Comparison of ENCODE assay signal across 24 mouse cellular contexts in the genomic region with DNA sequence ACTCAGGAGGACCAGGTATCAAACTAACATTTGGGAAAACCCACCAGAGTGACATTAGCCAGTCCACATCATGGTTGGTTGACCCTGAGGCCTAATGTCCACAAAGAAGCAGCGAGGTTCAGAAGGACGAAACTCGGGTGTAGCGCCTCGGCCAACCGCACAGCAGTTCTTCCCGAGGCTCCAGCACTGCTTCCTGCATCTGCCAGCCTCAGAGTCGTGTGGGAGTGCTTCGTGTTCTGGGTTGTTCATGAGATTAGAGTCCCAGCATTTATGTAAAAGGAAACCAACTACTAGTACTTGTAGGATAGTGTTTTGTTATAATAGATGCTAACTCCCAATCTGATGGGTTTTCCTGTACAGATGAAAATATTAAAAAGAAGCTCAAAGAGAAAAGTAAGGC. TPM values are rescaled to one million over a fixed set of nuclear protein-coding genes. Genes with fewer than 3 reads are reported as not detected.
A peak's percentile ranks its signal among the peaks of the same experiment; 100 is the strongest.
DNase-seq lines count a peak whose midpoint lies in the region; ATAC-seq and TF ChIP-seq lines count a peak whose summit lies in the region.
"Had no signal": no experiment of that assay in that cellular context is flagged by ENCODE, and none has a peak within 500 bp of the region (broad histone marks: within the 10 kb centered on the region; RNA-seq: fewer than 3 reads in every experiment).

No protein-coding gene starts in this region.

- no peaks in the 10 kb centered on the region for H3K36me3 ChIP-seq in midbrain, embryonic 11.5 days (ENCODE audit: control insufficient read depth, insufficient read depth, low read length)
- H3K36me3 ChIP-seq in midbrain, postnatal 0 days (ENCODE audit: insufficient read depth, low read length), result no peaks in the 10 kb centered on the region
- H3K36me3 ChIP-seq: forebrain, embryonic 15.5 days; hindbrain, embryonic 15.5 days had no signal

- no peak overlapping the region for H3K4me3 ChIP-seq in midbrain, embryonic 11.5 days (ENCODE audit: low read depth, low read length)
- no peak overlapping the region for H3K4me3 ChIP-seq in midbrain, postnatal 0 days (ENCODE audit: low read depth, low read length)
- H3K4me3 ChIP-seq in olfactory bulb, adult 2 months (ENCODE audit: insufficient read depth, low read depth, low read length), result no peak overlapping the region
- H3K4me3 ChIP-seq: embryonic facial prominence, embryonic 15.5 days; erythroblast, embryonic 14.5 days; forebrain, embryonic 15.5 days; heart, embryonic 13.5 days; hindbrain, embryonic 15.5 days had no signal

- no peak for TF ChIP-seq POLR2A in olfactory bulb, adult 2 months (IDR thresholded peaks at IDR 0.05; ENCODE audit: insufficient read depth, low read depth, low read length)

- no peak for ATAC-seq in midbrain, embryonic 11.5 days (ENCODE audit: low FRiP score)
- ATAC-seq in midbrain, postnatal 0 days (ENCODE audit: low FRiP score), result no peak
- ATAC-seq: forebrain, embryonic 15.5 days had no signal

- H3K4me1 ChIP-seq in midbrain, embryonic 11.5 days (ENCODE audit: control insufficient read depth, insufficient read depth, low read length), result no peaks in the 10 kb centered on the region
- H3K4me1 ChIP-seq in midbrain, postnatal 0 days (ENCODE audit: insufficient read depth, low read length), result no peaks in the 10 kb centered on the region
- peaks cover 11% of the 10 kb centered on the region for H3K4me1 ChIP-seq in olfactory bulb, adult 2 months (ENCODE audit: control insufficient read depth, insufficient read depth, low read length)
- H3K4me1 ChIP-seq: embryonic facial prominence, embryonic 15.5 days; forebrain, embryonic 15.5 days; heart, embryonic 13.5 days; hindbrain, embryonic 15.5 days had no signal

- H3K9ac ChIP-seq in midbrain, embryonic 11.5 days (ENCODE audit: low read length), result no peak overlapping the region
- H3K9ac ChIP-seq in midbrain, postnatal 0 days (replicated peaks; ENCODE audit: low read length, poor library complexity, severe bottlenecking), result no peak overlapping the region
- H3K9ac ChIP-seq: embryonic facial prominence, embryonic 15.5 days; forebrain, embryonic 15.5 days; heart, embryonic 13.5 days; hindbrain, embryonic 15.5 days had no signal

- no peaks in the 10 kb centered on the region for H3K9me3 ChIP-seq in midbrain, embryonic 11.5 days (ENCODE audit: control insufficient read depth, low read length)
- H3K9me3 ChIP-seq in midbrain, postnatal 0 days (ENCODE audit: low read length), result no peaks in the 10 kb centered on the region
- H3K9me3 ChIP-seq: embryonic facial prominence, embryonic 15.5 days; forebrain, embryonic 15.5 days; heart, embryonic 13.5 days; hindbrain, embryonic 15.5 days had no signal

- DNase-seq in layer of hippocampus, adult 9-11 months, result peak; percentile 16
- no peak for DNase-seq in layer of hippocampus, postnatal 14 days (ENCODE audit: low spot score in 2 of 2)
- DNase-seq in midbrain, embryonic 11.5 days (ENCODE audit: low spot score, missing footprints), result peak; percentile 39
- no peak for DNase-seq in midbrain, postnatal 0 days (ENCODE audit: low spot score)
- DNase-seq in adrenal gland, postnatal 25 days, result no peak
- DNase-seq: adrenal gland, adult 2 months; adrenal gland, postnatal 36 days; cerebellum, adult 11 months; cerebellum, adult 8-10 months; cerebellum, postnatal 14 days; embryo, embryonic 11 days; gastrocnemius, postnatal 36 days; heart, adult 11 months; heart, postnatal 36 days had no signal

- H3K4me2 ChIP-seq in midbrain, embryonic 11.5 days, result no peak overlapping the region
- H3K4me2 ChIP-seq in midbrain, postnatal 0 days (ENCODE audit: low read depth, low read length, poor library complexity, severe bottlenecking), result no peak overlapping the region
- H3K4me2 ChIP-seq: embryonic facial prominence, embryonic 15.5 days; forebrain, embryonic 15.5 days; heart, embryonic 13.5 days; hindbrain, embryonic 15.5 days had no signal

- no peaks in the 10 kb centered on the region for H3K27me3 ChIP-seq in midbrain, embryonic 11.5 days (ENCODE audit: control insufficient read depth, insufficient read depth, low read length)
- no peaks in the 10 kb centered on the region for H3K27me3 ChIP-seq in midbrain, postnatal 0 days (ENCODE audit: insufficient read depth, low read length)
- H3K27me3 ChIP-seq: embryonic facial prominence, embryonic 15.5 days; forebrain, embryonic 15.5 days; heart, embryonic 13.5 days; hindbrain, embryonic 15.5 days had no signal

- 89% methylated on average over 9 of the region's 9 CpGs for WGBS in midbrain, embryonic 11.5 days
- WGBS in midbrain, postnatal 0 days, result 88% methylated on average over 9 of the region's 9 CpGs
- 68% methylated on average over 9 of the region's 9 CpGs for whole genome bisulfite sequencing in olfactory bulb, adult 2 months

- no peak for TF ChIP-seq CTCF in midbrain, postnatal 0 days (IDR thresholded peaks at IDR 0.05)
- no peak for TF ChIP-seq CTCF in olfactory bulb, adult 2 months (IDR thresholded peaks at IDR 0.05; ENCODE audit: insufficient read depth, low read depth, low read length)

- H3K27ac ChIP-seq in midbrain, embryonic 11.5 days (ENCODE audit: low read depth, low read length), result no peak overlapping the region
- H3K27ac ChIP-seq in midbrain, postnatal 0 days (ENCODE audit: low read depth, low read length), result no peak overlapping the region
- H3K27ac ChIP-seq in olfactory bulb, adult 2 months (ENCODE audit: insufficient read depth, low read depth, low read length), result 0 out of 2 replicates have a peak overlapping the region, but pooled peaks have one; percentile 23
- H3K27ac ChIP-seq: embryonic facial prominence, embryonic 15.5 days; forebrain, embryonic 15.5 days; heart, embryonic 13.5 days; hindbrain, embryonic 15.5 days had no signal

RNA-seq across cellular contexts. Expression of a gene that starts 33.1 kb away (rescaled TPM):
- total RNA-seq in layer of hippocampus, postnatal 14 days (2021), result 1 to 10 TPM; 2.3 to 2.6 TPM
- polyA plus RNA-seq in midbrain, embryonic 11.5 days (2014; fragmentation: Nextera tagmentation; extraction: Ambion mirVana), result 0.55 and 0.88 TPM in 2 replicates
- total RNA-seq in midbrain, postnatal 0 days (2014; rRNA removed), result 0.49 and 0.90 TPM in 2 replicates
- polyA plus RNA-seq in midbrain, postnatal 0 days (2015; fragmentation: Nextera tagmentation; extraction: Ambion mirVana), result 0.59 and 0.83 TPM in 2 replicates
- not detected in 2 replicates for polyA plus RNA-seq in olfactory bulb, adult 2 months (2012; ENCODE audit: insufficient read depth, insufficient read length, low replicate concordance, missing spikeins)
- 0.95 and 1.6 TPM in 2 replicates for total RNA-seq in adrenal gland, postnatal 25 days (2021)
- total RNA-seq: common myeloid progenitor, adult 5-6 weeks had no signal
- polyA plus RNA-seq: erythroblast, embryonic 14.5 days had no signal

RNA-seq across cellular contexts. Expression of a gene that starts 43.3 kb away (rescaled TPM):
- total RNA-seq in layer of hippocampus, postnatal 14 days (2021), result 10 to 100 TPM; 35.9 to 42.5 TPM
- polyA plus RNA-seq in midbrain, embryonic 11.5 days (2014; fragmentation: Nextera tagmentation; extraction: Ambion mirVana), result 88.1 and 97.8 TPM in 2 replicates
- 8.9 and 9.4 TPM in 2 replicates for total RNA-seq in midbrain, postnatal 0 days (2014; rRNA removed)
- 61.0 and 72.6 TPM in 2 replicates for polyA plus RNA-seq in midbrain, postnatal 0 days (2015; fragmentation: Nextera tagmentation; extraction: Ambion mirVana)
- not detected in 2 replicates for polyA plus RNA-seq in olfactory bulb, adult 2 months (2012; ENCODE audit: insufficient read depth, insufficient read length, low replicate concordance, missing spikeins)
- 69.6 and 98.0 TPM in 2 replicates for total RNA-seq in adrenal gland, postnatal 25 days (2021)

RNA-seq across cellular contexts. Expression of a gene that starts 45.1 kb away (rescaled TPM):
- total RNA-seq in layer of hippocampus, postnatal 14 days (2021), result not detected
- polyA plus RNA-seq in midbrain, embryonic 11.5 days (2014; fragmentation: Nextera tagmentation; extraction: Ambion mirVana), result 0.11 and 0.18 TPM in 2 replicates
- total RNA-seq in midbrain, postnatal 0 days (2014; rRNA removed), result not detected in 2 replicates
- not detected in 2 replicates for polyA plus RNA-seq in midbrain, postnatal 0 days (2015; fragmentation: Nextera tagmentation; extraction: Ambion mirVana)
- not detected in 2 replicates for polyA plus RNA-seq in olfactory bulb, adult 2 months (2012; ENCODE audit: insufficient read depth, insufficient read length, low replicate concordance, missing spikeins)
- not detected in 2 replicates for total RNA-seq in adrenal gland, postnatal 25 days (2021)
- total RNA-seq: adrenal gland, adult 2 months; adrenal gland, postnatal 36 days; common myeloid progenitor, adult 5-6 weeks; gastrocnemius, adult 8-10 months; gastrocnemius, postnatal 36 days; heart, postnatal 36 days had no signal
- polyA plus RNA-seq: adrenal gland, adult 2 months; brain, embryonic 14.5 days; embryonic facial prominence, embryonic 11.5 days; erythroblast, embryonic 14.5 days; forebrain, embryonic 15.5 days had no signal

Comparison
In these comparisons a context has a peak if more than half of its experiments do, and no peak if none do; other contexts are left out.
1. DNase-seq: peak in layer of hippocampus, adult 9-11 months (single experiment) and midbrain, embryonic 11.5 days (single experiment); none in layer of hippocampus, postnatal 14 days (0 of 2), midbrain, postnatal 0 days (single experiment) and adrenal gland, postnatal 25 days (single experiment).